Mouse (Mus musculus) E14TG2a.4 (cell line): Measurements from ENCODE around the gene 1700025C18Rik.

ENCODE experiments used
- CTCF ChIP-seq: conservative IDR thresholded peaks from 2 replicates; pipeline ENCODE4 v1.5.1; 2014; ENCODE audit warnings: low read length
- NANOG ChIP-seq: IDR thresholded peaks from 2 replicates; pipeline ENCODE4 v1.6.1; 2014; ENCODE audit warnings: borderline replicate concordance, low read length, mixed read lengths

- TF ChIP-seq CTCF = no peak
- no peak for TF ChIP-seq NANOG
Observed at GRCm38 (mm10) chr2:165106585-165106984, 16.0 kb upstream of the 1700025C18Rik start.
